Mouse (Mus musculus): ENCODE measurements around the gene Clec10a.

Clec10a gene

GRCm38 (mm10) chr11:70218039-70218438, 62.0 kb downstream of the Clec10a start:
- no peak for ATAC-seq (ENCODE audit: low TSS enrichment)

GRCm38 (mm10) chr11:70218741-70219470, 62.9 kb downstream of the Clec10a start:
- ATAC-seq (ENCODE audit: low TSS enrichment), result no peak

- ATAC-seq (ENCODE audit: low TSS enrichment), result no peak
These were observed 63.9 kb downstream of the Clec10a start for GRCm38 (mm10) chr11:70219873-70220272.

GRCm38 (mm10) chr11:70220323-70220722, 64.3 kb downstream of the Clec10a start:
- peak; percentile 20; the same call in 1 of the 2 replicates for ATAC-seq (ENCODE audit: low TSS enrichment)

All from frontal cortex, adult (tissue).